Mouse (Mus musculus) hindbrain, postnatal 0 days (tissue): ENCODE measurements around the gene Slc48a1. TPM values are rescaled to one million over a fixed set of nuclear protein-coding genes. Genes with fewer than 3 reads are reported as not detected.
A peak's percentile ranks its signal among the peaks of the same experiment; 100 is the strongest.

Source experiments
- ATAC-seq: fragments of 200-750 bp; cut with Nextera tagmentation; 2 replicates; pipeline ENCODE4 v1.8.0; 2017; ENCODE audit warnings: mild to moderate bottlenecking, moderate TSS enrichment, moderate library complexity
- DNase-seq: peaks from one replicate; pipeline ENCODE4 v3.0.0-alpha.2; 2015; ENCODE audit warnings: low spot score
- H3K27ac ChIP-seq: fragments of 300-500 bp; sonication (generic); 2 replicates; pipeline ENCODE4 v1.5.1; 2014; ENCODE audit warnings: mild to moderate bottlenecking
- H3K27me3 ChIP-seq: fragments of 300-500 bp; sonication (generic); 2 replicates; pipeline ENCODE4 v1.6.1; 2014; ENCODE audit warnings: low read length, mixed read lengths; ENCODE audit not compliant: insufficient read depth
- H3K36me3 ChIP-seq: fragments of 300-500 bp; sonication (generic); 2 replicates; pipeline ENCODE4 v1.6.1; 2014; ENCODE audit warnings: low read length, mixed read lengths; ENCODE audit not compliant: insufficient read depth
- H3K4me1 ChIP-seq: fragments of 300-500 bp; sonication (generic); 2 replicates; pipeline ENCODE4 v1.6.1; 2014; ENCODE audit warnings: antibody characterized with exemption, low read length, mixed read lengths; ENCODE audit not compliant: insufficient read depth
- H3K4me2 ChIP-seq: fragments of 300-500 bp; sonication (generic); 2 replicates; pipeline ENCODE4 v1.6.1; 2014; ENCODE audit warnings: low read depth, mild to moderate bottlenecking, low read length, moderate library complexity, mixed read lengths
- H3K4me3 ChIP-seq: fragments of 300-500 bp; sonication (generic); 2 replicates; pipeline ENCODE4 v1.5.1; 2014; ENCODE audit warnings: low read length
- H3K9ac ChIP-seq: fragments of 300-500 bp; sonication (generic); replicated peaks from 2 replicates; pipeline ENCODE4 v1.6.1; 2014; ENCODE audit warnings: mild to moderate bottlenecking, low read length, moderate library complexity, mixed read lengths
- H3K9me3 ChIP-seq: fragments of 300-500 bp; sonication (generic); 2 replicates; pipeline ENCODE4 v1.6.1; 2016; ENCODE audit warnings: low read length, mixed read lengths
- CTCF ChIP-seq: IDR thresholded peaks from 2 replicates; pipeline ENCODE4 v1.5.1; 2016; ENCODE audit warnings: antibody characterized with exemption, control low read depth, low read depth
- whole genome bisulfite sequencing: fragments of 180-500 bp; shearing (Covaris S2); extraction: QIAGEN DNeasy Blood & Tissue Kit; methylation state at CpG from one replicate; pipeline ENCODE4 v1.1.7; 2014; 5-methylcytosine and 5-hydroxymethylcytosine counted together
- polyA plus RNA-seq: library from polyadenylated mRNA; unstranded; fragments of >200 nt; fragmentation: Nextera tagmentation; extraction: Ambion mirVana; gene quantifications from 2 replicates; pipeline ENCODE4 v1.2.1, GENCODE M21; 2015
- total RNA-seq: library from RNA; depleted of rRNA; stranded (reverse); fragments of >200 nt; gene quantifications from 2 replicates; pipeline ENCODE4 v1.2.3, GENCODE M21; 2014

The Slc48a1 gene
- total and polyA plus RNA-seq, 2 experiments from 2014 or later, result 89.3 to 152 TPM

DNA sequence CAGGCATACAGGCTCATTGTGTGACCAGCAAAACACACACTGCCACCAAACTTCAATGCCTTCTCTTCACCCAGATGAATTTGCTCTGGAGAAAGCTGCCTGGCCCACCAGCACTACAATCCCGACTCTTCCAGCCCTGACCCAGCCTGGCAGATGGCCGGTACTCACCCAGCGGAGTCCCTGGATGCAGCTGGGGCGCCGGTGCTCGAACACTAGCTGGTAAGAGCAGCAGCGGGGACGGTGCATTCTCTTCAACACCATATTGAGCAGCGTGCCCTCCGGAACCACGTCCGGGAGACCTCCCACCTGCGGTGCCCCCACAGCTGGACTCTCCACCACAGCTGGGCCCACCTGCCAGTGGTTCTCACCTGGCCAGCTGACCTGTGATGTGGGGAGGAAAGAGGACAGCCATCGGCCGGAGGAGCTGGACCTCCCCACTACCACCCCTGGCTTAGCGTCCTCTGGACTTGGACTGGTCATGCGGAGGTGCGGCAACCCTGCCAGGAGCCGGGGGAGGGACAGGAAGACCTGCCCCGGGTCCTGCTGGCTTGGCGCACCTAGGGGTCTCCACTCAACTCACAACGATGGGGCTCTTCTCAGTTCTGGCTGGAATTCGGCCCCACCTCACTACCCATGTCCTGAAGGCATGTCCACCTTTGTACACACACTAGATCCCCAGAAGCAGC is 11.6 kb upstream of the Slc48a1 start:
- H3K36me3 ChIP-seq, result no peaks in the 10 kb centered on the region
- no peak for TF ChIP-seq CTCF
- peak overlapping the region; percentile 78 for H3K27ac ChIP-seq
- H3K4me3 ChIP-seq, result peak overlapping the region; percentile 51
- H3K9ac ChIP-seq, result peak overlapping the region; percentile 63
- ATAC-seq, result peak; percentile 11; the same call in 1 of the 2 replicates
- H3K9me3 ChIP-seq, result no peaks in the 10 kb centered on the region
- H3K4me2 ChIP-seq, result peak overlapping the region; percentile 95
- H3K4me1 ChIP-seq, result peaks cover 30% of the 10 kb centered on the region
- no peaks in the 10 kb centered on the region for H3K27me3 ChIP-seq
- whole genome bisulfite sequencing, result 3% methylated on average over 23 of the region's 23 CpGs
- no peak for DNase-seq

GRCm38 (mm10) chr15:97767280-97768186 is 10.8 kb upstream of the Slc48a1 start, which contains the start of gene Rapgef3:
Rapgef3 (minus strand) TSS chr15:97767972.
- peak within 1 kb of the TSS; percentile 78 for H3K27ac ChIP-seq
- no peaks in the 10 kb centered on the region for H3K9me3 ChIP-seq
- H3K36me3 ChIP-seq, result no peaks in the 10 kb centered on the region
- peaks cover 30% of the 10 kb centered on the region for H3K4me1 ChIP-seq
- ATAC-seq (peak; percentile 86), DNase-seq (peak; percentile 85)
- peak within 1 kb of the TSS; percentile 51 for H3K4me3 ChIP-seq
- peak within 1 kb of the TSS; percentile 95 for H3K4me2 ChIP-seq
- no peaks in the 10 kb centered on the region for H3K27me3 ChIP-seq
- 1% methylated on average over 41 of the region's 44 CpGs for WGBS
- peak; percentile 77 for TF ChIP-seq CTCF
- peak within 1 kb of the TSS; percentile 63 for H3K9ac ChIP-seq

- H3K9ac ChIP-seq, result peak overlapping the region; percentile 63
- peak overlapping the region; percentile 95 for H3K4me2 ChIP-seq
- 3% methylated on average over 18 of the region's 18 CpGs for WGBS
- peak overlapping the region; percentile 78 for H3K27ac ChIP-seq
- peak; percentile 53 for TF ChIP-seq CTCF
- H3K4me1 ChIP-seq, result peaks cover 30% of the 10 kb centered on the region
- peak; percentile 67 for DNase-seq
- ATAC-seq, result peak; percentile 39; the same call in 1 of the 2 replicates
- peak overlapping the region; percentile 51 for H3K4me3 ChIP-seq
- no peaks in the 10 kb centered on the region for H3K36me3 ChIP-seq
- H3K27me3 ChIP-seq, result no peaks in the 10 kb centered on the region
- no peaks in the 10 kb centered on the region for H3K9me3 ChIP-seq
Measured at GRCm38 (mm10) chr15:97768192-97768591, 10.1 kb upstream of the Slc48a1 start.

GRCm38 (mm10) chr15:97770280-97770679 is 8.0 kb upstream of the Slc48a1 start:
- Histone ChIP-seq H3K27ac (no peak overlapping the region), H3K9me3 (no peaks in the 10 kb centered on the region), H3K4me2 (no peak overlapping the region), H3K36me3 (no peaks in the 10 kb centered on the region), H3K4me3 (no peak overlapping the region), H3K27me3 (no peaks in the 10 kb centered on the region), H3K4me1 (peaks cover 20% of the 10 kb centered on the region), H3K9ac (no peak overlapping the region)
- no peak for ATAC-seq
- DNase-seq, result no peak
- WGBS, result 78% methylated on average over 8 of the region's 8 CpGs
- TF ChIP-seq CTCF, result no peak

- ATAC-seq, result 0 out of 2 replicates have a peak, but pooled peaks have one; percentile 18
- H3K4me2 ChIP-seq, result no peak overlapping the region
- no peak for DNase-seq
- TF ChIP-seq CTCF, result no peak
- H3K4me3 ChIP-seq, result no peak overlapping the region
- WGBS, result 26% methylated on average over 5 of the region's 5 CpGs
- H3K27me3 ChIP-seq, result no peaks in the 10 kb centered on the region
- peaks cover 2% of the 10 kb centered on the region; the same call in 1 of the 2 replicates for H3K4me1 ChIP-seq
- H3K9ac ChIP-seq, result no peak overlapping the region
- H3K9me3 ChIP-seq, result no peaks in the 10 kb centered on the region
- no peaks in the 10 kb centered on the region for H3K36me3 ChIP-seq
- no peak overlapping the region for H3K27ac ChIP-seq
Measured at GRCm38 (mm10) chr15:97773108-97773507, 5.2 kb upstream of the Slc48a1 start.

DNA sequence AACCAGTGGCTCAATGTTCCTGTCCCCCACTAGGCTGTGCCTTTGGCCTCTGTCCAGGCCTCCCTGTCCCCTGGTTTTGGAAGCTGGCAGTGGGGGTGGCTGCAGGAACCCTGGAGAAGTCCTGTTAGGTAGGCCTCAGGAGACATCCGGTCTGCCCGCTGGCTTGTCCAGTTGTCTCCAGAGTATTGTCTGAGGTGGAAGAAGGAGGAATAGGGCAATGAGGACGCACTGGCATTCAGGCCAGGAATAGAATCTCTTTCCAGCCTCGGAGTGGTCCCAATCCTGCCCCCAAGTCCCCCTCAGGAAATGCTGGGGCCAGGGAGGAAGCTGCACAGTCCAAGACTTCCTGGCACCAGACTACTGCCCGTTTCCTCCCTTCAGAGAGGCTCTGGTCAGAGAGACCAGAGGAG is 4.4 kb upstream of the Slc48a1 start:
- no peaks in the 10 kb centered on the region for H3K36me3 ChIP-seq
- 64% methylated on average over 5 of the region's 5 CpGs for WGBS
- ATAC-seq (no peak), DNase-seq (no peak)
- H3K27ac ChIP-seq, result peak overlapping the region; percentile 26; the same call in 1 of the 2 replicates
- no peak overlapping the region for H3K4me2 ChIP-seq
- TF ChIP-seq CTCF, result no peak
- no peak overlapping the region for H3K4me3 ChIP-seq
- H3K9ac ChIP-seq, result no peak overlapping the region
- H3K27me3 ChIP-seq, result no peaks in the 10 kb centered on the region
- no peaks in the 10 kb centered on the region for H3K9me3 ChIP-seq
- no peaks in the 10 kb centered on the region for H3K4me1 ChIP-seq
